Mouse (Mus musculus) liver, embryonic 12.5 days (tissue): ENCODE data around the gene Rnf213. TPM values are rescaled to one million over a fixed set of nuclear protein-coding genes. Genes with fewer than 3 reads are reported as not detected.
A peak's percentile ranks its signal among the peaks of the same experiment; 100 is the strongest.

Experiments
- ATAC-seq: fragments of 200-750 bp; cut with Nextera tagmentation; 2 replicates; pipeline ENCODE4 v1.8.0; 2017; ENCODE audit warnings: moderate number of reproducible peaks, mild to moderate bottlenecking, moderate library complexity
- H3K27ac ChIP-seq: fragments of 300-500 bp; sonication (generic); 2 replicates; pipeline ENCODE4 v1.5.1; 2016; ENCODE audit warnings: mild to moderate bottlenecking
- H3K27me3 ChIP-seq: fragments of 300-500 bp; sonication (generic); replicated peaks from 2 replicates; pipeline ENCODE4 v1.6.1; 2016; ENCODE audit warnings: mild to moderate bottlenecking, moderate library complexity
- H3K36me3 ChIP-seq: fragments of 300-500 bp; sonication (generic); 2 replicates; pipeline ENCODE4 v1.6.1; 2016; ENCODE audit warnings: mild to moderate bottlenecking, moderate library complexity
- H3K4me1 ChIP-seq: fragments of 300-500 bp; sonication (generic); 2 replicates; pipeline ENCODE4 v1.6.1; 2016
- H3K4me2 ChIP-seq: fragments of 300-500 bp; sonication (generic); 2 replicates; pipeline ENCODE4 v1.6.1; 2016; ENCODE audit warnings: mild to moderate bottlenecking, moderate library complexity
- H3K4me3 ChIP-seq: fragments of 300-500 bp; sonication (generic); 2 replicates; pipeline ENCODE4 v1.5.1; 2016; ENCODE audit warnings: mild to moderate bottlenecking, moderate library complexity
- H3K9ac ChIP-seq: fragments of 300-500 bp; sonication (generic); 2 replicates; pipeline ENCODE4 v1.6.1; 2016; ENCODE audit warnings: mild to moderate bottlenecking, moderate library complexity
- H3K9me3 ChIP-seq: fragments of 300-500 bp; sonication (generic); replicated peaks from 2 replicates; pipeline ENCODE4 v1.6.1; 2016; ENCODE audit warnings: mild to moderate bottlenecking, moderate library complexity
- WGBS: fragments of 180-500 bp; shearing (Covaris S2); methylation state at CpG from one replicate; pipeline ENCODE4 v1.1.7; 2016; ENCODE audit not compliant: insufficient replicate concordance; 5-methylcytosine and 5-hydroxymethylcytosine counted together
- polyA plus RNA-seq: library from polyadenylated mRNA; unstranded; fragments of >200 nt; fragmentation: Nextera tagmentation; extraction: Ambion mirVana; gene quantifications from 2 replicates; pipeline ENCODE4 v1.2.1, GENCODE M21; 2016

Rnf213 gene
- polyA plus RNA-seq, 1 experiment from 2014 or later = 4.6 TPM

DNA sequence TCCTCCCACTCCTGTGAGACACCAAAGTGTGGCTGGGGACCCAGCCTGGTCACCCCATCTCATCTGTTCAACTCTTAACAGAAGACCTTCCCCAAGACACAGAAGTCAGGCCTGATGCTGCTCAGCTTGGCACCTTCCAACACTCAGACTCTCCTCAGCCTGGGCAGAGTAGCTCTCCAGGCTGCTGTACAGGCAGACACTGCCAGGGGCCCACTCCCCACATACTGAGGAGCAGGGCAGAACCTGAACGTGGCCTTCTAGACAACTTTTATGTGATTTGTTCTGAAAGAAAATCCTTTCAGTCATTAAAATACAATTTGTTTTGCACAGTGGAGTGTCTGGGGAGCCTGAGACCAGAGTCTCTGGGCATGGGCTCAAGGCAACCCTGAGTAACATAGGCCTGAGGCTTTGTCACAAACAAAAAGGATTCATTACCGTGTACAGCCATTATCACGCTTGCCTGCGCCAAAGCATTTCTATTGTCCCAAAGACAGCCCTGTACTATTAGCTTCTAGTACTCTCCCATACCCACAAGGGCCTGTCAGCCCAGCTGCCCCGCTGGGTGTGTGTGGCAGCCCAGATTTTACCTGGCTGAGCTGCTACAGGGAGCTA is 116.4 kb downstream of the Rnf213 start:
- no peaks in the 10 kb centered on the region for H3K9me3 ChIP-seq
- H3K36me3 ChIP-seq = peaks cover 35% of the 10 kb centered on the region
- peaks cover 34% of the 10 kb centered on the region for H3K27me3 ChIP-seq
- H3K4me1 ChIP-seq = peaks cover 3% of the 10 kb centered on the region; the same call in 1 of the 2 replicates
- no peak overlapping the region for H3K9ac ChIP-seq
- H3K4me3 ChIP-seq = no peak overlapping the region
- H3K4me2 ChIP-seq = no peak overlapping the region
- 72% methylated on average over 5 of the region's 5 CpGs for WGBS
- no peak for ATAC-seq
- H3K27ac ChIP-seq = no peak overlapping the region

GRCm38 (mm10) chr11:119513038-119513659 is 120.2 kb downstream of the Rnf213 start:
- no peak for ATAC-seq
- Histone ChIP-seq H3K27ac (no peak overlapping the region), H3K27me3 (peaks cover 72% of the 10 kb centered on the region), H3K4me1 (0 out of 2 replicates have a peak, but pooled peaks cover 3% of the 10 kb centered on the region), H3K4me3 (no peak overlapping the region), H3K9me3 (no peaks in the 10 kb centered on the region), H3K9ac (no peak overlapping the region), H3K36me3 (peaks cover 4% of the 10 kb centered on the region), H3K4me2 (no peak overlapping the region)
- WGBS = 39% methylated on average over 9 of the region's 9 CpGs

DNA sequence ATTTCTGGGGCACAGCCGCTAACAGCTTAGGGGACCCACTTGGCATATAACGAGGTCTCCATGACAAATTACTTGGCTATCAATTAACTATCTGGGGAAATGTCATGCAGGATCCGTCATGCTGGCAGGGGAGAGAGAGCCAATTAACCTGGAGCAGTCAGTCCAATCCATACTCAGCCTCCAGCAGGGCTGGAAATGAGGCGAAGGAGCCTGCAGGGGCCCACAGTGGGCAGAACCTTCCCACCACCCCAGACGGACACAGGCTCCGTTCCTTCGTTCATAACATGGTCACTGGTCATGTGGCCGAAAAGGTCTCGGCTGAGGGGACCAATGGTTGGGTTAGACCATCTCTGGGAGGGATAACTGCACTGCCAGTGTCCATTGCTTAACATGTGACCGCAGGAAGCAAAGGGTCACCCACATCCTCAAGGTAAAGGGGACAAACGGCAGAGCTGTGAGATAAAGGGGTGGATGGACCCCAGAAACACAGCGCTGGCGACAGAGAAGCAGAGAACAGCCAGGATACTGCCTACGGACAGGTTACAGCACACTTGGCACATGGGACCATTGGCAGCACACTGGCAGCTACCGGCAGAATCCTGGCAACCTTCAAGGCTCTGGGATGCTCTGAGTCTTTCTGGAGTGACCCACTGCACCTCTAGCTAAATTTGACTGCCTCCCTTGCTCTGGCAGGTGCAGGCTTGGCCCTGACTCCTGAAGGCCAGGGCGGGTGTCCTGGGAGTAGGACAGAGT is 121.4 kb downstream of the Rnf213 start:
- WGBS = 43% methylated on average over 16 of the region's 16 CpGs
- Histone ChIP-seq H3K4me2 (no peak overlapping the region), H3K9me3 (no peaks in the 10 kb centered on the region), H3K4me3 (no peak overlapping the region), H3K27me3 (peaks cover 81% of the 10 kb centered on the region), H3K9ac (no peak overlapping the region), H3K27ac (no peak overlapping the region), H3K4me1 (0 out of 2 replicates have a peak, but pooled peaks cover 3% of the 10 kb centered on the region), H3K36me3 (no peaks in the 10 kb centered on the region)
- ATAC-seq = no peak

GRCm38 (mm10) chr11:119514967-119515636 is 122.2 kb downstream of the Rnf213 start:
- no peaks in the 10 kb centered on the region for H3K36me3 ChIP-seq
- no peak overlapping the region for H3K9ac ChIP-seq
- H3K9me3 ChIP-seq = no peaks in the 10 kb centered on the region
- 0 out of 2 replicates have a peak, but pooled peaks cover 3% of the 10 kb centered on the region for H3K4me1 ChIP-seq
- H3K27ac ChIP-seq = no peak overlapping the region
- H3K4me3 ChIP-seq = no peak overlapping the region
- peak overlapping the region; percentile 41 for H3K4me2 ChIP-seq
- 6% methylated on average over 21 of the region's 21 CpGs for WGBS
- peaks cover 86% of the 10 kb centered on the region for H3K27me3 ChIP-seq
- no peak for ATAC-seq

- no peak for ATAC-seq
- Histone ChIP-seq H3K27ac (no peak overlapping the region), H3K4me2 (no peak overlapping the region), H3K36me3 (no peaks in the 10 kb centered on the region), H3K4me1 (0 out of 2 replicates have a peak, but pooled peaks cover 3% of the 10 kb centered on the region), H3K9me3 (no peaks in the 10 kb centered on the region), H3K9ac (no peak overlapping the region), H3K27me3 (peaks cover 80% of the 10 kb centered on the region), H3K4me3 (no peak overlapping the region)
- WGBS = 56% methylated on average over 16 of the region's 16 CpGs
Observed at GRCm38 (mm10) chr11:119515823-119516676, 123.2 kb downstream of the Rnf213 start.

- Histone ChIP-seq H3K4me2 (no peak overlapping the region), H3K36me3 (no peaks in the 10 kb centered on the region), H3K27ac (no peak overlapping the region), H3K27me3 (peaks cover 80% of the 10 kb centered on the region), H3K4me1 (0 out of 2 replicates have a peak, but pooled peaks cover 3% of the 10 kb centered on the region), H3K9me3 (no peaks in the 10 kb centered on the region), H3K4me3 (no peak overlapping the region), H3K9ac (no peak overlapping the region)
- 53% methylated on average over 12 of the region's 12 CpGs for WGBS
- no peak for ATAC-seq
Observed at GRCm38 (mm10) chr11:119516677-119517361, 123.9 kb downstream of the Rnf213 start.

DNA sequence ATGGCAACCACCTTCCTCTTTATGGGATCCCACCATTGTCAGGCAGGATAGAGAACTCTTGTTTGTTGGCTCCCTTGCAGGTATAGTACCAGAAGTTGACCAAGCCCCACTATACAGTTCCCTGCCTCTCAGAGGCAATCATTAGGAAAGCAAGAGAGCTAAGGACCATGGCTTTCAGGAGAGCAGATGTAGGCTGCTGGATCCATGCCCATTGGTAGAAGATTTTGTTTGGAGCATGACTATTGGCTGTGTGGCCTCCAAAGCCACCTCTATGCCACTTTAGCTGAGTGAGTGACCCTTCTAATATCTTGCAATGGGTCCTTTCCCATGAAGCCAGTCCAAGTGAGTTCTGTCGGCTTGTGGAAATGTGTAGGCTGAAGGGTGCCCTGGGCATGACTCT is 126.5 kb downstream of the Rnf213 start:
- Histone ChIP-seq H3K27me3 (peaks cover 55% of the 10 kb centered on the region), H3K4me3 (no peak overlapping the region), H3K9ac (no peak overlapping the region), H3K4me2 (no peak overlapping the region), H3K27ac (no peak overlapping the region), H3K9me3 (no peaks in the 10 kb centered on the region), H3K4me1 (no peaks in the 10 kb centered on the region; the same call in 1 of the 2 replicates), H3K36me3 (no peaks in the 10 kb centered on the region)
- ATAC-seq = no peak
- 90% methylated on average over 1 of the region's 1 CpGs for WGBS

DNA sequence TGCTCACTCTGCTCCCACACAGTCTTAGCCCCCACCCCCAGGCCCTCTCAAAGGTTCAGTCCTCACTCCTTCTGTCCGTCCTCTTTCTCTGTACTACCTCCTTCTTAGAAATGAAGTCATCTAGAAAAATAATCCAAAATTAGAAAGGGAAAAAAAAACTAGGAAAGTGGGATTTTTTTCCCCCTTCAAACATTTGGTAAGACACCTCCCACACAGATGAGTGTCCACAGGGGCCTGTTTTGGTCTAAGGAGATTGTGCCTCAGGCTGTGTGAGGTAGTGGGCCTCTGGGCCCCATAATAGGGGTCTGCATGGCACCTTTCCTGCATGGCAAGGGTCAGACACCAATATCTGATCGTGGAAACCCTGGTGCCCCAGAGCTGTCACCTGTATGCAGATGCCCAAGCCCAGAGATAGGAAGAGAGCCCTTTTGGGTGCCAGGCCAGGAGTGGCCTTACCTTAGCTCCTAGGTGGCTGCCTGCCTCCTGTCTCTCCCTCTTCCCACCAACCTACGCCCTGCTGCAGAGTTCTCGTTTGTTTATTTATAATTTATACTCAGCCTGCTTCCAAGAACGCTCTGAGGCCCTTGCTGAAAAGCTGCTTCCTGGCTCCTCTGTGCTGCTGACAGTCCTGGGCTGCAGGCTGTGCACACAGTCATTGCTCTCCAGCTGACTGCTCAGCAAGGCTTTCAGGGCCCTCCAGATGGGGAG is 127.3 kb downstream of the Rnf213 start:
- WGBS = 37% methylated on average over 5 of the region's 5 CpGs
- no peaks in the 10 kb centered on the region for H3K9me3 ChIP-seq
- ATAC-seq = no peak

DNA sequence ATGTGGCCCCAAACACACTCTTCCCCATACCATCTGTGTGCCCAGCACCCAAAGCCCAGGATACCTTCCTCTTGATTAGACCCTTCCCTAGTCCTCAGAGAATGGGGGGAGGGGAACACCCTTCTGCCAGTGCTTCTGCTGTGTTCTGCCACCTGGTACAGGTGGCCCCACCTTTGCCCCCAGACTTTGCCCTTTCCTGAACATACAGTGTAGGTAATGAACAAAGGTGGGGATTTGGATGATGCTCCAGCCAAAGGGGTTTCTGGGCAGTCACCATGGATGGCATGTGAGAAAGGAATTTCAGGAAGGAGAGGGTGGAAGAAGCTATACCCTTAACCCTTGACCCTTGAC is 127.8 kb downstream of the Rnf213 start:
- Histone ChIP-seq H3K27ac (no peak overlapping the region), H3K4me1 (peaks cover 5% of the 10 kb centered on the region; the same call in 1 of the 2 replicates), H3K4me2 (no peak overlapping the region), H3K9ac (no peak overlapping the region), H3K27me3 (peaks cover 42% of the 10 kb centered on the region), H3K36me3 (no peaks in the 10 kb centered on the region), H3K9me3 (no peaks in the 10 kb centered on the region), H3K4me3 (no peak overlapping the region)
- no peak for ATAC-seq

More for the DNA sequence above, 127.3 kb downstream of the Rnf213 start:
- H3K36me3 ChIP-seq = no peaks in the 10 kb centered on the region
- H3K9ac ChIP-seq = no peak overlapping the region
- no peak overlapping the region for H3K4me2 ChIP-seq
- H3K4me1 ChIP-seq = peaks cover 5% of the 10 kb centered on the region; the same call in 1 of the 2 replicates
- H3K27ac ChIP-seq = no peak overlapping the region
- H3K4me3 ChIP-seq = no peak overlapping the region
- peaks cover 47% of the 10 kb centered on the region for H3K27me3 ChIP-seq

DNA sequence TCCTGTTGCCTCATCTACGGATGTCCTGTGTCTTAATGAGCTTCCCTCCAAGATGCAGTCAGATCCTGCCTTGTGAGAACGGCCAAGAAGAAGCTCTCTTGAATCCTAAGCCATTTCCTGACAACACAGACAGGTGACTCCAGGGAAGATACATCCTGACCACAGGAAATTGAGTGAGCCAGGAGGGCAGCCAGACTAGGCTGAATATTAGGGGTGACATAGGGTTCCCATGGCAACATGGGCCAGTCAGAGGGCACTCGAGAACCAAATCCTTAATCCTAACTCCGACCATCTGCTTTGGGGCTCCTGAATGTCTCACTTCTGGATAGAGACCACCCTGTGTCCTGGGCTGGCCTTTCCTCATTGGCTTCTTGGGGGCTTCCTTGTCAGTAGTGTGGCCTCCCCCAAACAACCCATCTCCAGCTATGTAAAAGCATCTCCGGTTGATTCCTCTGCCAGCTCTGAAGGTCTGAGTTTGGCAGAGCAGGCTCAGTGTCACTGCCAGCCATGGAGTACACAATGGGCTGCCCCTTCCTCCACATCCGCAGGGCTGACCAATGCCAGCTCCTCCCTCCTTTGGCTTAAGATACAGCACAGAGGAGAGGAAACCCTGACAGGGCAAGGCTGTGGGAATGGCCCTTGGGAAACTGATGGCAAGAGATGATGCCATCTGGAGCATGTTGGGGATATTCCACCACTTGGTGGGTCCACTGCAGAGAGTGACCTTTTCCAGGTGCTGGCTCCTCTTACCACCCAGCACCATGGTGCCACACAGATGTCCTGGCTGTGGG is 129.2 kb downstream of the Rnf213 start:
- no peak for ATAC-seq
- Histone ChIP-seq H3K9me3 (no peaks in the 10 kb centered on the region), H3K27ac (no peak overlapping the region)

More for the DNA sequence above, 129.2 kb downstream of the Rnf213 start:
- H3K9ac ChIP-seq = no peak overlapping the region
- no peaks in the 10 kb centered on the region for H3K36me3 ChIP-seq
- no peak overlapping the region for H3K4me3 ChIP-seq
- peaks cover 9% of the 10 kb centered on the region; the same call in 1 of the 2 replicates for H3K4me1 ChIP-seq
- H3K27me3 ChIP-seq = peaks cover 28% of the 10 kb centered on the region
- WGBS = 56% methylated on average over 6 of the region's 6 CpGs
- no peak overlapping the region for H3K4me2 ChIP-seq
